Mouse (Mus musculus) mouse trophoblast stem cell (cell line): Measurements from ENCODE around the gene Snrnp35.
"Not testable (repeated sequence)": the region's sequence is repeated elsewhere in the genome, so short reads cannot be mapped to it uniquely, and the experiment has no call there.

Experiments used
- in situ Hi-C, 2 experiments: fragments of 300-500 bp; cut with MseI, MboI; formaldehyde crosslinking; loops; 2 replicates in 1 of 2; 3 replicates in 1 of 2; pipeline ENCODE4 v1.15.1; 2025

Gene Snrnp35

DNA sequence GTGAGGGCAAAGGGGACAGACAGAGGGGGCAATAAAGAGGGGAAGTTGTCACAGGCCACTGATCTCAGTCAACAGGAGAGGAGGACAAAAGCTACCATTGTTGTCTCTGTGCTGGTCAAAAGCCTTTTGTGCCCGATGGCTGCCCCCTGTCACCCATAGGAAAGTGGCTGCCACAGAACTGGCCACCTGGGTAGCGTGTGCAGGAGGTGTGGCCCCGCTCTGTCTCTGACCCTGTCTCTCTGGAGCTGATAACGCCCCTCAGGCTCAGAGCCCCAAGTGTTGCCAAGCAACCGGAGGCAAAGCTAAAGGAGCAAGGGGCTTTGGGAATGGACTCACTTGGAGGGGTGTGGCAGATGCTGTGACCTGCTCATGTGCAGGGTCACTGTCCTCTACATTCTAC is 16.1 kb downstream of the Snrnp35 start:
- in situ Hi-C loops, result no loop called here

DNA sequence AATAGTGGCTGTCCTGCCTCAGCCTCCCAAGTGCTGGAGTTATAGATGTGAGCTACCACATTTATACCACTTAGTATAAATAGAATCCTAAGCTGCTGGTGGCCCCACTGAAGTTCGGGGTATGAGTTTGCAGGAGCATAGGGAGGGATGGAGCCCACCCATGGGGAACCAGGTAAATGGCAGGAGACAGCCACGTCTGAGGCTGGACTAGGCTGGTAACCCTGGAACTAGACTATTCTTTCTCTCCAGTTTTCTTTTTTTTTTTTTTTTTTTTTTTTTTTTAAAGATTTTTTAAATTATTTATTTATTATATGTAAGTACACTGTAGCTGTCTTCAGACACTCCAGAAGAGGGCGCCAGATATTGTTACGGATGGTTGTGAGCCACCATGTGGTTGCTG is 17.1 kb downstream of the Snrnp35 start:
- in situ Hi-C loops, result not testable (repeated sequence)

DNA sequence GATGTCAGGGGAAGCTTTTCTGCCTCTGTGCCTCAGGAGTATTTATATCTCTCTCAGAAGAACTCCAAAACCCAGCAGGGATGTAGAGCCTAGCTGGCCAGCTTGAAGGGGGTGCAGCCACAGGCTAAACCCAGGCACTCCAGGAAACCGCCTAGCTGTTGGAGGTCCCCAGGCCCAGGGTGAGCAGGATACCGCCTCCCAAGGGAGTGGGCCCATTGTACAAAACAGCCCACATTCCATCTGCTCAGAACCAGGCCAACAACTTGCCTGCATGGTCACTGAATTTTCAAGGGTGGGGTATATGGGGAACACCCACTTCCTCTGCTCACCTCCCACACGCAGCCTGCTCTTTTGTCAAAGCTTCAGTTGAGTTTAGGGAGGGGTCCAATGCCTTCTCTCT is 17.6 kb downstream of the Snrnp35 start:
- in situ Hi-C loops, result no loop called here

DNA sequence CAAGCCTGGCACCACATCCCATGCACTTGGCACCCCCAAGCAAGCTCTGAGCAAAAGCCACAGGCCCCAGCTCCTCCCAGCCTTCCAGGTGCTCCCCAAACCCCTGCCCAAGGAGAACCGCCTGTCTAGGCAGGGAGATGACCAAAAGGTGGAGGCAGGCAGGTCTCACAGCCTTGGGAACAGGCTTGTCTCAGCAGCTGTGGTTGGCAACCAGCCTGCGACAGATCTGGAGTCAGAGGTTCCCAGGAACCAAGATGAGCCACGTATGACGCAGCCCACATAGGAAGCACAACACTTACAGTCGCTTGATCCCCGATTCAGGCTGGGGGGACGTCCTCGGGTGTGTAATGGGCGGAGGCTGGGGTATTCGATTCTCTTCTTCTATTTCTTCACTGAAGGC is 18.6 kb downstream of the Snrnp35 start:
- in situ Hi-C loops, result no loop called here

DNA sequence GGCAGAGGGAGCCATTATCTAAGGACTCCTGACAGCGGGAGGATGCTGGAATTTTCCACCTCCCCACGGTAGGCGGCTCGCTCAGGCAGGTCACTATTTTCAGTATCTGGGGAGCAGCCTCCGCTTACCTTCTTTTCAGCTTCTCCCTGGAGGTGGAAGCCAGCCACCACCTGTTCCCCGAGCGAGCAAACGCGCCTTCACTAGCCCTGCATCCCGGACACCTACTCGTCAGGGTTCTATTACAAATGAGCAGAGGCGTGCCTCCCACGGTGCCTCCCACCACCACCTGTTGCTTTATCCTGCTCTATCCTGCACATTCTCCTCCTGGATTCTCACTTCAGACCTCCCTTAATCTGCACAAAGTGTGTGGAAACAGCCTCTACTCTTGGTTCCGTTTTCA is 20.8 kb downstream of the Snrnp35 start:
- in situ Hi-C loops, result no loop called here

DNA sequence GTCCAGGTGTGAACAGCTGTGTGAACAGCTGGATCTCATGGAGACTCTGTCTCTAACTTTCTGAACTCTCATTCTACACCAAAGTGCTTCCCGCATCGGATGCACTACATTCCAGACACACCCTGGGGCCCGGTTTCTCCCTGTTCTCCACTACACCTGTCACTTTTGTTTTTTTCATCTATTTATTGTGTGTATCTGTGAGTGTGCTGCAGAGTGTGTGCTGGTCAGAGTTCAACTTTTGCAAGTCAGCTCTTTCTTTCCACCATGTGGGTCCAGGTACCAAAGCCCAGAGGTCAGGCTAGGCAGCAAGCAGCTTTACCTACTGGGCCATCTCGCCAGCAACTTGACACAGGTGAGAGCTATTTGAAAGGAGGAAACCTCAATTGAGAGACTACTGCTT is 22.3 kb downstream of the Snrnp35 start:
- in situ Hi-C loops, result no loop called here

DNA sequence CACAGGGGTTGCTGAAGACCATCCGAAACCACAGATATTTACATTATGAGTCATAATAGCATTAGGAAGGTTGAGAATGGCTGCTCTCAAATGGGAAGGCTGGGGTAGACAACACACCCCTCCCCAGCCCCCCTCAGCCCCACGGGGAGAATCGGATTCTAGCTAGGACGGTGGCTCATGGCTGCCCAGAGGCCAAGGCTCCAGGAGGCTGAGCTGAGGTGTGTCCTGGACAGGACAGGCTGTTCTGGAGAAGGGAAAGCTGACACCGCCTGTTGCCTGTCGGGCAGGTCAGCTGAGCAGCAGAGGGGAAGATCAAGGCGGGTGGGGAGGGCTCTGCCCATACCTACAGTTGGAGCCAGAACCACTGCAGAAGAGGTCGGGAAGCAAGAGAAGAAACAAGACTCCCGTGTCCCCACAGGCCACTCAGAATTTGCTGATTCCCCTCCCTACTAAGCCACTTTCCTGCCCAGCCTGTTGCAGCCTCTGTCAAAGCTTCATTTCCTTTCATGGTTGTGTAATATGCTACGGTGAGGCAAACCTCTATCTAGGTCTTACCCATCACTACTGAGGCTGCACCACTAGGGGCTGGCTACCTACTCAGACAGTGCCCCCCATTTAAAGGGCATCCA is 23.9 kb downstream of the Snrnp35 start:
- in situ Hi-C loops, result no loop called here

DNA sequence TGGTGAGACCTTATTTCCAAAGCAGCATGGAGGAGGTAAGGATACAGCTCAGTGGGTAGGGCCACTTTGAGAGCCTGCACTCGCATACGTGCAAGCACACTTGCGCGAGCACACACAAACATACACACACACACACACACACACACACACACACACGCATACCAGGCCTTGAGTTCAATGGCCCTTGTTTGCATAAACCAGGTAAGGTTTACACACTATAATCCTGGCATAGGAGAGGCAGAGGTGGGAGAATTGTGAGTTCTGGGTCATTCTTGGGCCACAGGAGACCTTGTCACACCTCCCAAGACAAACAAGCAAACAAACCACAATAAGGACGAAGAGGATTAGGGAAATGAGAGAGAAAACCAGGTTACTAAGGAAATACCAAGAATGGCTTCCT is 26.3 kb downstream of the Snrnp35 start:
- in situ Hi-C loops, result no loop called here

DNA sequence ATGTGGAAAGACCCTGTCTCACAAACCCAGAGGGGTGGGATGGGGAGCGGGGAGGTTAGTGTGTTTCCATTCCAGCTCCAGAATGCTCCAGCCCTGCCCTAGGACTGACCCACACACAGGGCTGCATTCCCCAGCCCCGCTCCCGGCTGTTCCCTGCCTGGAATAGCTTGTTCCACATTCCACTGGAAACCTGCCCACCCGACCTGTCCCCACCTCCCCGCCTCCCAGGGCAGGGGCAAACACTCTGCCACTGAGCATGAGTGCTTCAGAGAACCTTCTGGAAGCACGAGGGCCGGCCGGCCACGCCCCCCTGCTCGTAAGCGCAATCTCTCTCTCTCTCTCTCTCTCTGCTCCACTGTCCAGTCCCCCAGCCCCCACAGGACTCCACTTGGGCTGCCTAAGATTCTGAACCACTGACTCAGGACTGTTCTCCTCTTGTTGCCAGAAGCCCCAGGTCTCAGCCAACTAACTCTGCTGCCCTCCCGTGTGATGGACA is 26.9 kb downstream of the Snrnp35 start:
- in situ Hi-C loops, result no loop called here

DNA sequence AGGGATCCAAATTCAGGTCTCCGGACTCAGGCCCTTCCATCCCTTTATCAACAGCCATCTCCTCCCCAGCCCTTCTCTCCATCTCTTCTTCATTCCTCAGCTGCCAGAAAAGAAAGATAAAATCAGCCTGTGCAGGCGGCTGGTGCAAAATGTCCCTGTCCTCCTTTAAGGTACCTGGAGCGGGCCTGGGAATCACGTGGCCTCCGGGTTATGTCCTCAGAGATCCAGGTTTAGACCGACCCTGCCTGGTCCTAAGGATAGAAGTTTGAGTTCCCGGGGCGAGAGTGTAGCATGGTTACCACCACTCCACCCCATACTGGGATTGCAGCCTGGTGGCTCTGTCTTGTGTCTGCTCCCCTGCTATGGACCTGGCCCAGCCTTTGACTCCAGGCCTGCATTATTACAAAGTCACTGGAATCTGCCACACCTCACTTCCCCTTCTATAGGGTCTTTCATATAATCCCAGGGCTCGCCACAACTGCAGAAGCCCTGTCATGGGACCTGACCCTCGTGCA is 27.7 kb downstream of the Snrnp35 start:
- in situ Hi-C loops, result no loop called here

DNA sequence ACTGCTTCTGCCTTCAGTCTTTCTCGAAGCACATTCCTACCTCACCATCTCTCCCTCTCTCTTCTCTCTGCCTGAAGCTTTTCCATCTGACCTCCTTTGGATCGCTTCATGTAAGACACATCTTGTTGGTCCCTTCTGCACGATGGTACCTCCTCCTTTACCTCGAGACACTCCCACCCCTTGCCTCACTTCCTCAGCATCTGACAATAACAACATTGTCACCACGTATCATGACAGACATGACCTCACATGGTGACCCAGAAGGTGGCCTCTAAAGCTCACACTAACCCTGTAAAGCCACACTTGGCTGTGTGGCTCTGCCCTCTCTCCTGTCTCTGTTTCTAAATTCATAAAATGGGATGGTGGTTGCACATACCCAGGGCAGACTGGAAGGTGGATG is 32.9 kb downstream of the Snrnp35 start:
- in situ Hi-C loops, result no loop called here

DNA sequence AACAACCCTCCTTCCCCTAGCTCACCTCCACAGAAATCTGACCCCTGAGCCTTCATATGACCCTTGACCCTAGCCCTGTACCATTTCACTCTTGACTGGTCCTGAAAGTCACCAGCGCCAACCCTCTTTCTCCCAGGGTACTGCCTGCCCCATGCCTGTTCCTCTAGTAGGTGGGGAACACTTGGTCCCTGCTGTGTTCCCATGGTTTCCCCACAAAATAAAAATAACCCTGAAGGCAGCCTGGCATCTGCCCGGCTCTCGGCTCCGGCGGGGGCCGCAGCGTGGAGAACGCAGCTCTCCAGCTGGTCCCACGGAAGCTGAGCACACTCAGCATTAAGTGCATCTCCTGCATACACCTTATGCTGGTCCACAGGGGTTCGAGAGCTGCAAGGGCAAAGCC is 35.7 kb downstream of the Snrnp35 start:
- in situ Hi-C loops, result no loop called here

DNA sequence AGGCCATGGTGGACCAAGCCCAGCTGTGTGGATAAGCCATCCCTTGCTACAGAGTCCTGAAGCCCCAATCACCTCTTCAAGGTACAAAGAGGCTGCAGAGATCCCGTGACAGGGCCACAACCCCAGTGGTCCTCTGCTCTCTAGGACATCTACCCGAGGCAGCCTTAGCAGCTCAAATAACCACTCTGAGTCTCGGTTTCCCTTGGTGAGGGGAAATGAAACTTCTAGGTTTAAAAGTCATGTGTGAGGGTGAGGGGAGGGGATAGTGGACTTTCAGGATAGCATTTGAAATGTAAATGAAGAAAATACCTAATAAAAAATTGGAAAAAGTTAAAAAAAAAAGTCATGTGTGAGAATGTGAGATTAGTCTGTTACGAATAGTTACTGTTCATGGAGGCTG is 38.7 kb downstream of the Snrnp35 start:
- in situ Hi-C loops, result no loop called here

DNA sequence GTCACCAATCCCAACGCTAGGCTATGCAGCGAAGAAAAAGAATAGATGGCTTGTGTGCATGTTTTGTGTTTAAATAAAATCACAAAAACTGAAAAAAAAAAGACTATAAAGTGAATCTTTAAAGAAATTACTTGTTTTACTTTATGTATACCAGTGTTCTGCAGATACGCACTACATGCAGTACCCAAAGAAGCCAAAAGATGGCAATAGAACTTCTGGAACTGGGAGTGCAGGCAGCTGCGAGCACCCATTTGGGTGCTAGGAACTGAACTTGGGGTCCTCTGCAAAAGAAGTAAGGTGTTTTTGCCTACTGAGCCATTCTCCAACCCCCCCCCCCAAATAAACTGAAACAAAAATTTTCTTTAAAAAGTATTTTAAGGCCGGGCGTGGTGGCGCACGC is 40.1 kb downstream of the Snrnp35 start:
- in situ Hi-C loops, result no loop called here

DNA sequence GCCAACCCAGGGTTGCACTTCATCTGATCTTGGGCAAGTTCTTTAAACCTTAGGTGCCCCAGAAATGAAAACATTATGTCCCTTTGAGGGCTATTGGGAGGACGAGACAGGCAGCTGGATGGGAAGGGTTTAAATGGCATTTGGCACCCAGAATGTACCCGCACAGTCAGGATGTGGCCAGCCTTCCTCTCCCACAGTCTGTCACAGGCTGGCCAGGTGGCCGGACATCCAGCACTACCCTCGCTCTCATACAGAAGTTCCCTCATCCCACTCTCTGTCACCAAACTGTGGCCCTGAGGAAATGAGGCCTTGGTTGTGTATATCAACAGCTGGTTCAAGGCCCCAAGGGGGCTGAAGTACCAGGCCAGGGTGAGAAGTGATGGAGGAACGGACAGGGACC is 42.0 kb downstream of the Snrnp35 start:
- in situ Hi-C loops, result no loop called here

DNA sequence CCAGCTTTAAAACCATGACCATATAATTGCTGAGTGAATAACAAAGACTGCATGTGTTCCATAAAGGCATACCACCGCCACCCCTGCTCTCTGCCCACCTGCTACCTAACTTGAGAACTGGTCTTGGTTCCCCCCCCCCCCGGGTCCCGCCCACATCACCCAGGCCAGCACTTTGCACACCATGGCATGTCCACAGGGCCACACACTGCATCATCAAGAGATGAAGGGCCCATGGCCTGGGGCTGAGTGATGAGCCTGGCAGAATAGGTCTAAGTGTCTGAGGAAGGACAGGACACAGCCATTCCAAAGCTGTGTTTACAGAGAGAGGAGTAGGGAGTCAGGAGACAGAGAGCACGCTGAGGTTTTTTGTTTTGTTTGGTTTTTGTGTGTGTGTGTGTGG is 45.4 kb downstream of the Snrnp35 start:
- in situ Hi-C loops, result no loop called here

DNA sequence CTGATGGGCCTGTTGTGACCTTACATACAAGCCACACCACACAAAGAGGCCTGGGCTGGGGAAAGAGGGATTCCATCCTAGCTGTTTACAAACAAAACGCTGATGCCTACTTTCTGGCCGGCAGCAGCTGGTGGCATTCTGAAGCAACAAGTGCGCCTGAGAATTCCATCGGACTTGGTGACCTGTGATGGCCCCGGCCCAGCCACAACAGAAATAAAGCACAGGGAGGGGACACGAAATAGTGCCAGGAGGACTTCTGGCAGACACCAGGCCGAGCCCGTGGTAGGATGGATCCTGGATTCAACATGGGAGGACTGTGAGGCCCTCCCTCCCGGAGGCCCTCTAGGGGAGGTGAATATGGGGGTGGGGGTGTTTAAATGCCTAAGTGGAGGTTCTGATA is 45.9 kb downstream of the Snrnp35 start:
- in situ Hi-C loops, result no loop called here

DNA sequence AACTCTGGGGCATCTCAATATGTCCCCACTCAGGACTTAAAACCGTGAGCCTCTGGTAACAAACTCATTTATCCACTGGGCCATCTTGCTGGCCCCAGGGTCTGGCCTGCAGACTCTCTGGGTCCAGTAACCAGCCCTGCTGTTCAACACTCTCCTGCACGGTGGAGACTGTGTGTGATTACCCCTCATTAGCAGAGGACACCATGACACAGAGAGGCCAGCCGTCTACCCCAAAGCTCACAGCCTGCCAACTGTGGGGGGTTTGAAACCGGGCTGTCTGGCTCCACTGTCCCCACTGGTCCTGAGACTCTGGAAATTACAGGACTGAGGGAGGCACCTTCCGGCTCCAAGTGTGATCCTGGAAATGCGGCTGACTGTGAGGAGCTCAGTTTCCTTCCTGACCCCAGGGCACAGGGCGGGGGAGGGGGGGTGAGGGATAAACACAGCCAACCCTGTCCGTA is 46.3 kb downstream of the Snrnp35 start:
- in situ Hi-C loops, result no loop called here

DNA sequence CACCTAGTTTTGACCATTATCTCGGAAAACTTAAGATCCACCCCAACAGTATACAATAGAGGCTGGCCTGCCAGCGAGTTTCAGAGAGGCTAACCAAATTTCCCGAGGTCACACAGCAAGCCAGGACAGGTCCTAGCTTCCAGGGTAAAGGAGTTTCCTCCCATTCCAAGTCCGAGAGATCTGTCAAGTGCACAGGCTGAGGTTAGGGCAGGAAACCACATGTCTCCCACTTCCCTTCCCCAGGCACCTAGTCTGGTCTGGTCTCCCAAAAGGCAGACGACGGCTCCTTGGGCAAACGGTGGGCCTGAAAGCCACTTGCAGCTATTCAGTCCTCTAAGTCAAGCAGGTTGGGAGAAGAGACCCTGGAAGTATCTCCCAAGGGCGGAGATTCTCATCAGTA is 46.8 kb downstream of the Snrnp35 start:
- in situ Hi-C loops, result loop anchor here (5.0 to 10.0 kb wide), 2 partner anchors 95 to 97 kb away; partner anchors contain the start of gene Kmt5a (in 1 of the 2)

DNA sequence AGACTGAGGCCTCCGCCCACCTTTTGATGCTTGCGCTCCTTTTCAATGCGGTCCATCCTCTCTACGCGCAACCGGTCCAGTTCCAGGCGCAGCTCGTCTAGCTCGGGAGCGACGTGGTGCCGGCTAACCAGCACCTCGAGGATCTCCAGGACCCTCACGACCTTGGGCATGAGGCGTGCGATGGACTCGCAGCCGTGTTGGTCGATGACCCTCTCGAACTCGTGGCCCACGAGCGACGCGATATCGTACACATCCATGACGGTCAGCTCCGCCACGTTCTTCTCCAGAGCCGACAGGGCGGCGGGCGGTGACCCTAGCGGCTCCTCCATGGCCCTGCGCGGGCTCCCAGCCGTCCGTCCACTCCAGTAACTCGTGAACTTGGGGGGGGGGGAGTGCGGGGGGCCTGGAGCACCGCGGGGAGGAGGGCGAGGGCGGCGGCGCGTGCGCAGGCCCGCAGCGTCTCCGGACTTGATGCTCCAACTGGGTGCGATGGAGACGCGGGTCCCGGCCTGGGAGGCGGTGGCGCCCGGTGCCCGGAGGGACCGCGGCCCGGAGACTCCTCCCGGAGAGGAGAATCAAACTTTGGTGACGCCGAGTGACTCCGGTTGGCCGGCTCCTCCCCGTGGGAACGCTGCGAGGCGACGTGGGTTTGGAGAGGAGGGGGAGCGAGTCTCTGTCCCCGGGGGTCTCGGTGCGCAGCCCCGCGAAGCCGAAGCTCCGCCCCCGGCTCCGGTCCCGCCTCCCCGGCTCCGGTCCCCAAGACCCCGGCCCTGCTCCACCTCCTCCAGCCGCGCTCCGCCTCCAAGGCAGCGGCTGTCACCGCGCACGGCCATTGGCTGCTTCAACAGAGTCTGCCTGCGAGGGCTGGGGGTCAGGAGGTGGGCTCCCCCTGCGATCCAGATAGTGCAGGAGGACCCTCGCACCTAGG is 48.0 kb downstream of the Snrnp35 start, which contains the start of gene Rilpl1:
TSS of gene Rilpl1 (minus strand) at position 737 of the 928 bp plus-strand sequence.
- in situ Hi-C loops, result loop anchor here (5.0 to 10.0 kb wide), 2 partner anchors 96 to 99 kb away; partner anchors contain the start of gene Kmt5a (in 1 of the 2)

DNA sequence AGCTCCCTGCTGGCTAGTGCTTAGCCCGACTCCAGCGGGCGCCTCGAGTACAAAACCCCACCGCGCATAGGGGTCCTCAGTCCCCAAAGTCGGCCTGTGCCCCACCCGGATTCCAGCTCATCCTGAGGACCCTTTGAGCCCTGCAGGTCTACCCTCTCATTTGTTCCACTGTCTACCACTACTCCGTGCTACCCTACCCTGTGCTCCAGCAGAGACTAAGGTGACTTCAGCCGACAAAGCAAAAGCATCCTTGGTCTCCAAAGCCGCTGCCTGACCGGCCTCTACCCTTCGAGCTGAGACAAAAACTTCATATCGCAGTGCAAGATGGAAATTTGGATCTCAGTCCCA is 48.6 kb downstream of the Snrnp35 start:
- in situ Hi-C loops, result loop anchor here (5.0 to 10.0 kb wide), 2 partner anchors 97 to 99 kb away; partner anchors contain the start of gene Kmt5a (in 1 of the 2)

DNA sequence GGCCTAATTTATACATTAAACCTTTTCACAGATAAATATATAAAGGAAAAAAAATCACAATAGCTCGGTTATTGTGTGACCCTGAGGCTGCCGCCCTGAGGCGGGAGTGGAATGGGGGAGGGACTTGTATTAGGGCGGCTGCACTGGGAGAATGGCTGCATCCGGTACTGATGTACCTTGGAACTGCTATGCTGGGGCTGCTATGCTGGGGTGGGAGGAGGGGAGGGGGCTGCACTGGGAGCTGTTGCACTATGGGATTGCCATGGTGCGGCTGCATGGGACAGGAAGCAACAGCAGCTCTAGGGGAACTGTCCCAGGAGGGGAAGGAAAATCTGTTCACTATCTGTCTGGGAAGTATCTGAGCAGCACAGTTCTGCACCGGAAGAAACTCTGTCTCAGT is 49.5 kb downstream of the Snrnp35 start:
- in situ Hi-C loops, result loop anchor here (5.0 to 10.0 kb wide), 2 partner anchors 98 to 100 kb away; partner anchors contain the start of gene Kmt5a (in 1 of the 2)
